Mouse (Mus musculus) E14TG2a.4 (cell line): ENCODE measurements around the gene Traf6.
A peak's percentile ranks its signal among the peaks of the same experiment; 100 is the strongest.

Experiments
- H3K27me3 ChIP-seq: 2 replicates; pipeline ENCODE4 v1.6.1; 2014; ENCODE audit warnings: low read length, control low read depth; ENCODE audit not compliant: insufficient read depth
- H3K36me3 ChIP-seq: 2 replicates; pipeline ENCODE4 v1.6.1; 2014; ENCODE audit warnings: low read length, control low read depth; ENCODE audit not compliant: insufficient read depth
- H3K4me1 ChIP-seq: replicated peaks from 2 replicates; pipeline ENCODE4 v1.6.1; 2014; ENCODE audit warnings: low read depth, low read length, control low read depth
- H3K4me3 ChIP-seq: replicated peaks from 2 replicates; pipeline ENCODE4 v1.5.1; 2014; ENCODE audit warnings: mild to moderate bottlenecking, low read length
- H3K9me3 ChIP-seq: 2 replicates; pipeline ENCODE4 v1.6.1; 2014; ENCODE audit warnings: low read length, control low read depth
- CTCF ChIP-seq: conservative IDR thresholded peaks from 2 replicates; pipeline ENCODE4 v1.5.1; 2014; ENCODE audit warnings: low read length
- NANOG ChIP-seq: IDR thresholded peaks from 2 replicates; pipeline ENCODE4 v1.6.1; 2014; ENCODE audit warnings: borderline replicate concordance, low read length, mixed read lengths
- POU5F1 ChIP-seq: IDR thresholded peaks from 2 replicates; pipeline ENCODE4 v1.6.1; 2014; ENCODE audit warnings: low read length, borderline replicate concordance

Gene Traf6

DNA sequence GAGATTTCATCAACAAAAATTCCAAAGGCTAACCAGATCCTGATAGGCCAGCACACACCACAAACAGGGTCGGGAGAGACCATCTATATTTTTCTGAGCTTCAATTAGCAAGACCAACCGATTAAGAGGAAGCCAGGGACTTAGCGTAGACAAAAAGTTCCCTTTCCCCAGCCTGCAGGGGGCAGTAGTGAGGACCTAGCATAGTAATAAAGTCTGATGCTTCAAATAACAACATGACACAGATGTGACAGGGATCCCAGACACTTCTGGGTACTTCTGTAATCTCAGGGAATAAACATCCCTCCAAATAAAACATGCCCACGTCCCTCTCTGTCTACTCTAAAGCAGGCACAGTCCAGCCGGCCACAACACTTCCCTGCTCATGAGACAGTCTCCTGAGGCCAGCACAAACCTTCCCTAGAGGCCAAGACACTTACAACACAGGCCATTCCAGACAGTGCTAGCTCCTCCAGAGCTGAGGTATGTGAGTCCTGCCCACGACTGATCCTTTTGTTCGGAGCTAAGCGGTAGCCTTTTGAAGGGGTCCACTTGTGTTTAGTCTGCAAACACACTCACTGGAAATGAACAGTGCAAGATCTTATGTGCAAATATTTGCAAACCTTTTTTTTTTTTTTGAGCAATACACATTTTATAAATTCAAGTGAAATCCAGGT, 37.6 kb downstream of the Traf6 start:
- Histone ChIP-seq H3K9me3 (no peaks in the 10 kb centered on the region), H3K4me1 (peaks cover 14% of the 10 kb centered on the region), H3K27me3 (peaks cover 32% of the 10 kb centered on the region), H3K4me3 (no peak overlapping the region), H3K36me3 (no peaks in the 10 kb centered on the region)
- no peak for TF ChIP-seq NANOG
- TF ChIP-seq CTCF: peak; percentile 69

- Histone ChIP-seq H3K4me3 (peak overlapping the region; percentile 75), H3K36me3 (no peaks in the 10 kb centered on the region), H3K9me3 (no peaks in the 10 kb centered on the region), H3K4me1 (peaks cover 17% of the 10 kb centered on the region), H3K27me3 (peaks cover 35% of the 10 kb centered on the region)
- TF ChIP-seq POU5F1 (no peak), CTCF (no peak), NANOG (no peak)
These were observed 38.9 kb downstream of the Traf6 start for GRCm38 (mm10) chr2:101717162-101717561.

DNA sequence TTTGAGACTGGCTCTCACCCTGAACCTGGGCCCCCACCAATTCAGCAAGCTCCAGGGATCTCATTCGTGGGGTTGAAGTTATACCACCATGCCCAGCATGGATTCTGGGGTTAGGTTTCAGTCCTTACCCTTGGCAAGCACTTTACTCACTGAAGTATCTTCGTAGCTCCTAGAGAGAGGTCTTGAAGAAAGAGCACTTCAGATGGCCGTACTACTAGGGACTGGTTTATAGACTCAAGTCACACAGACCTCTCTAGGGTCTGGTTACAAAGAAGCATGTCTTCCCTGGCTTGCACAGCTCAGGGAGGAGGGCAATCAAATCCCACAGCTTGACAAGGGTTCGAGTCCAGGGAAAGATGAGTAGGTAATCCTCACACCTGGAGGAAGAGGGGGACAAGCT, 43.6 kb downstream of the Traf6 start:
- Histone ChIP-seq H3K27me3 (peaks cover 35% of the 10 kb centered on the region), H3K4me1 (peaks cover 33% of the 10 kb centered on the region), H3K9me3 (no peaks in the 10 kb centered on the region), H3K4me3 (no peak overlapping the region), H3K36me3 (no peaks in the 10 kb centered on the region)
- TF ChIP-seq CTCF: no peak
- TF ChIP-seq POU5F1: no peak
- TF ChIP-seq NANOG: no peak

DNA sequence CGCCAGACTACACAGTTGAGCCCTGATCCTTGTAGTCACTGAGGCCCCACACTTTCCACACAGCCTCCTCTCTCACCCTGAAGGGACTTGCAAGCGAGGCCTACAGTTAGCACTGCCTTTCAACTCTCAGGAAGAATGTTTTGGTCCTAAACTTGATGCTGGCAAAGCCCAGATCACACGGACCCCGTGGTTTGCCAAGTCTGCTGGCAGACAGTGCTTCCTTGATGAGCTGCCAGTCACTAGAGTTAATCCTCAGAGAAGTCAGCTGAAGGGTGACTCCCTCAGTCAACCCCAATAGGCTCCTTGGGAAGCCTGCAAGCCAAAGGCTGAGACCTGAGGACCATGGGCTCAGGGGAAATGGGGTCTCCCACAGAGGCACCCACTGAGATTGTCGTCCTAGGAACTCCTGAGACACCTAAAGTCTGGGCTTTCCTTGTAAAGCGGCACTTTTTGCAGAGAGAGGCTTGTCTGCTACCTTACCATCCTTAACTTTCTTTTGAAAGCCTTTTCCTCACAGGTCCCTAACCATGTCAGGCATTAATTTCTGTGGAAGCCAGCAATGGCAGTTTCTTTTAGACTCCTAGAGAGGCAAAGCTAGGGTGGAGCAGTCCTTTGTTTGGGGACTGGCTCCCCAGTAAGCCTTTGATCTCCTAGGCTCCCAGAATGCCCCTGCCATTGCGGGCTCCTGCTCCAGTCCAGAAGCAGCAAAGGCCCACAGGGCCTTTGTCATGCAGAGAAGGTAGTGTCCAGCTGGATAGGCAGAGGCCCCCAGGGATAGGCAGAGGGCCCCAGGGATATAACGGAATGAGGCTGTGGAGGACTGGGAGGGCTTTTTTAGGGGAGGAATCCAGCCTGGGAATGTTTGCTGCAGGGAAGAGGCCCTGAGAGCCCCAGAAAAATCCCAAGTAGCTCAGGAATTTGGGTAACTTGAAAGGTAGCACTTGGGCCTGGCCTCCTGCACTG, 44.4 kb downstream of the Traf6 start:
- peaks cover 29% of the 10 kb centered on the region for H3K27me3 ChIP-seq
- peak; percentile 80; the same call in 1 of the 2 replicates for TF ChIP-seq POU5F1
- TF ChIP-seq CTCF: no peak

DNA sequence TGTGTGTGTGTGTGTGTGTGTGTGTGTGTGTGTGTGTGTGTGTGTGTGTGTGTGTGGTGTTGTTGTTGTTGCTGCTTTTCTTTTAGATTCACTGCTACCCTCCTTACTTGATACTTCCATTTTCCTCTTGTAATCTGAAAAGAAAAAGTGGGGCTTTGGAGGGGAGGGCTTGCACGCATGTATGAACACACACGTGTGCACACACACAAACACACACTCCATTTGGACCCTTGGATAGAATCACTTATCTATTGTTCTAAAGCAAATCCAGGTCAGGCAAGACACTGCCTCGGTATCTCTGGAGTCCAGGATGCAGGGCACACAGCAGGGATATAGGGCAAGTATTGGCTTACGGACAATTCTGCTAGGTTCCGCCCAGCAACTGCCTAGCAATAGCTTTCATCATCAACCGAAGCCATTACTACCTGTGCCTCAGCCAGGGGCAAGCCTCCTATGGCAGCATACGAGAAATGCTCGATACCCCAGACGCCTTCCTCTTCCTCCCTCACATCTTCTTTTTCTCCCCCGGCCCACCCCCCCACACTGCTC, 45.2 kb downstream of the Traf6 start:
- H3K27me3 ChIP-seq: peaks cover 27% of the 10 kb centered on the region
- no peak for TF ChIP-seq POU5F1
- TF ChIP-seq NANOG: no peak
- TF ChIP-seq CTCF: no peak

More for the DNA sequence above, 44.4 kb downstream of the Traf6 start:
- H3K9me3 ChIP-seq: no peaks in the 10 kb centered on the region
- H3K4me1 ChIP-seq: peaks cover 28% of the 10 kb centered on the region
- H3K36me3 ChIP-seq: no peaks in the 10 kb centered on the region
- 0 out of 2 replicates have a peak overlapping the region, but pooled peaks have one; percentile 26 for H3K4me3 ChIP-seq

DNA sequence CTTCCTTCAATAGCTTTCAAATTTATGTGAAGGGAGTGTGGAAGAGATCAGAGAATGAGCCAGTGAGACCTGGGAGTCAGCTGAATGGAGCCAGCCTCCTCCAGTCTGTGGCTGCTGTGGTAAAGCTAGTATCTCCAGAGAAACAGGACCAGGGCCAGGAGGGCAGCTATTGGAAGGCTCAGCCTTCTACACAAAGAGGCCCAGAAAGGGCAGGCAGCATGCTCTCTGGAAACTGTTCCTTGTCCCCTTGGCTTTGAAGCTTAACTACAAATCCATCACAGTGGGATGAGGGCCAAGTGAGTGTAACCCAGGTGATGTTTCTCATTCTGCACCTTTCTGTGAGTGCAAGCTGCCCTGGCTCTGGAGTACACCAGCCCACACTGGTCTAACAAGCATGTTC, 49.6 kb downstream of the Traf6 start:
- TF ChIP-seq POU5F1 (no peak), NANOG (no peak), CTCF (no peak)
- Histone ChIP-seq H3K36me3 (no peaks in the 10 kb centered on the region), H3K27me3 (peaks cover 6% of the 10 kb centered on the region), H3K4me3 (no peak overlapping the region), H3K9me3 (no peaks in the 10 kb centered on the region), H3K4me1 (peaks cover 38% of the 10 kb centered on the region)

More for the DNA sequence above, 45.2 kb downstream of the Traf6 start:
- Histone ChIP-seq H3K9me3 (no peaks in the 10 kb centered on the region), H3K4me3 (no peak overlapping the region), H3K36me3 (no peaks in the 10 kb centered on the region), H3K4me1 (peaks cover 27% of the 10 kb centered on the region)

DNA sequence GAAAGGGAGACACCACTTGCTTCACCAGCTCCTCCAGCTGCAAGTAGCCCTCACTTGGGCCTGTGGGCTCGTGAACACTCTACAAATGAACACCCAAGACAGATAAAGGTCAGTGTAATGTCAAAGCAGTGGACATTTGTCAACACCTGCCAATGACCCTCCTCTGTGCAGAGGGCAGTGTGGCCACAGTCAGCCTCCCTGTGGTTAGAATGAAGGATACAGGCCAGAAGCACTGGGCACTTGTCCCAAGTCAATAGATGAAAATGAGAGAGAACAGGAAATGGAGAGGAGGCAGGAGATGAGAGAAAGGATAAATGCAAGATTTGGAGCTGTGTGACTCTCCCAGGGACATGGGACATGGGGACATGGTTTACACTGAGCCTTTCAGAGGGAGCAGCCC, 51.2 kb downstream of the Traf6 start:
- H3K4me3 ChIP-seq: no peak overlapping the region
- H3K36me3 ChIP-seq: no peaks in the 10 kb centered on the region
- H3K27me3 ChIP-seq: peaks cover 8% of the 10 kb centered on the region
- TF ChIP-seq CTCF (no peak), NANOG (no peak), POU5F1 (no peak)
- peaks cover 30% of the 10 kb centered on the region for H3K4me1 ChIP-seq
- no peaks in the 10 kb centered on the region for H3K9me3 ChIP-seq

GRCm38 (mm10) chr2:101730972-101731371, 52.7 kb downstream of the Traf6 start:
- no peak overlapping the region for H3K4me3 ChIP-seq
- H3K36me3 ChIP-seq: no peaks in the 10 kb centered on the region
- no peaks in the 10 kb centered on the region for H3K9me3 ChIP-seq
- peaks cover 32% of the 10 kb centered on the region for H3K4me1 ChIP-seq
- TF ChIP-seq CTCF (no peak), NANOG (no peak), POU5F1 (no peak)
- peaks cover 5% of the 10 kb centered on the region for H3K27me3 ChIP-seq
